ENCODE assay signal across 7 mouse cellular contexts in the genomic region with DNA sequence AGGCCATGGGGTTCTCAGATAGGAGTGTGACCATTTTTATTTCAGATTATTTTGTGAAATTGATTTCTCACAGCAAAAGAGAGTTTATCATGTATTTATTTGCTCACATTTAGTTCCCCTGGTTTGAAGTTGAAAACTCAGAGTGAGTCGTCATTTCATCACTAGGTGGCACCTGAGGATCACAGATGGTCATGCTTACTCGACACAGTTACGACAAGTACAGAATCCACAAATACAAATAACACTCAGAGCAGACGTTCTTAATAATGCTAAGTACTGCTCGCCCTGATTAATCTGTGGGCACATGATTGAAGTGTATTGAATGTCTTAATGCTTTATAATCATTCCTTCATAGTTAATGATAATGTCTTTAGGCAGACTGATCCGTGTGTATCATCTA. TPM values are rescaled to one million over a fixed set of nuclear protein-coding genes. Genes with fewer than 3 reads are reported as not detected.
DNase-seq lines count a peak whose midpoint lies in the region; ATAC-seq and TF ChIP-seq lines count a peak whose summit lies in the region.

No protein-coding gene starts in this region.

- no peak overlapping the region for H3K27ac ChIP-seq in kidney, adult 2 months (ENCODE audit: insufficient read depth, low read depth, low read length)
- H3K27ac ChIP-seq in kidney, embryonic 14.5 days (ENCODE audit: low read depth, low read length): no peak overlapping the region
- no peak overlapping the region for H3K27ac ChIP-seq in thymus, adult 2 months (ENCODE audit: control insufficient read depth, insufficient read depth, low read length)

- TF ChIP-seq POLR2A in kidney, adult 2 months (IDR thresholded peaks at IDR 0.05; ENCODE audit: low read depth, low read length): no peak
- no peak for TF ChIP-seq POLR2A in thymus, adult 2 months (IDR thresholded peaks at IDR 0.05; ENCODE audit: control insufficient read depth, extremely low read depth, insufficient read depth, low read length, poor library complexity)

- DNase-seq in kidney, adult 2 months: peak; percentile 27
- peak; percentile 17 for DNase-seq in thymus, adult 2 months
- no peak for DNase-seq in thymus, postnatal 36 days
- DNase-seq in testis, postnatal 14 days (ENCODE audit: low spot score): no peak
- DNase-seq in left cerebral cortex, adult 9 months (ENCODE audit: low spot score in 2 of 2): no peak

- no peaks in the 10 kb centered on the region; the same call in none of the 2 replicates for H3K36me3 ChIP-seq in kidney, adult 2 months (ENCODE audit: control insufficient read depth, insufficient read depth, low read length)
- H3K36me3 ChIP-seq in kidney, embryonic 14.5 days (ENCODE audit: control insufficient read depth, insufficient read depth, low read length): peaks cover 5% of the 10 kb centered on the region; the same call in 1 of the 2 replicates
- no peaks in the 10 kb centered on the region for H3K36me3 ChIP-seq in thymus, adult 2 months (ENCODE audit: control insufficient read depth, insufficient read depth, low read length)

- H3K9me3 ChIP-seq in kidney, embryonic 14.5 days (ENCODE audit: control insufficient read depth, low read length): no peaks in the 10 kb centered on the region

- H3K9ac ChIP-seq in kidney, embryonic 14.5 days (ENCODE audit: low read depth, low read length): no peak overlapping the region

- no peak overlapping the region for H3K4me3 ChIP-seq in kidney, adult 2 months (ENCODE audit: insufficient read depth, low read depth, low read length)
- no peak overlapping the region for H3K4me3 ChIP-seq in kidney, embryonic 14.5 days (ENCODE audit: low read length)
- H3K4me3 ChIP-seq in thymus, adult 2 months (ENCODE audit: control insufficient read depth, insufficient read depth, low read length): no peak overlapping the region

- WGBS in kidney, adult 2 months: 33% methylated on average over 6 of the region's 6 CpGs
- 65% methylated on average over 6 of the region's 6 CpGs for WGBS in kidney, embryonic 14.5 days
- 56% methylated on average over 6 of the region's 6 CpGs for WGBS in thymus, adult 2 months

- H3K27me3 ChIP-seq in kidney, adult 2 months (replicated peaks; ENCODE audit: control insufficient read depth, insufficient read depth, low read length): no peaks in the 10 kb centered on the region
- H3K27me3 ChIP-seq in kidney, embryonic 14.5 days (ENCODE audit: control insufficient read depth, insufficient read depth, low read length): no peaks in the 10 kb centered on the region
- no peaks in the 10 kb centered on the region for H3K27me3 ChIP-seq in thymus, adult 2 months (ENCODE audit: control insufficient read depth, insufficient read depth, low read length)

- no peak for TF ChIP-seq CTCF in kidney, adult 2 months (conservative IDR thresholded peaks at IDR 0.05; ENCODE audit: insufficient read depth, insufficient read length, low read depth, low read length)
- no peak for TF ChIP-seq CTCF in thymus, adult 2 months (IDR thresholded peaks at IDR 0.05; ENCODE audit: borderline replicate concordance, control insufficient read depth, extremely low read depth, insufficient read depth, low read length, poor library complexity)

- H3K4me1 ChIP-seq in kidney, adult 2 months (ENCODE audit: control insufficient read depth, insufficient read depth, low read length): no peaks in the 10 kb centered on the region; the same call in 1 of the 2 replicates
- no peaks in the 10 kb centered on the region for H3K4me1 ChIP-seq in kidney, embryonic 14.5 days (ENCODE audit: control insufficient read depth, insufficient read depth, low read length)
- H3K4me1 ChIP-seq in thymus, adult 2 months (replicated peaks; ENCODE audit: control insufficient read depth, insufficient read depth, low read length): no peaks in the 10 kb centered on the region

- ATAC-seq in kidney, embryonic 14.5 days (ENCODE audit: low FRiP score, low TSS enrichment): no peak
- ATAC-seq in common myeloid progenitor, adult 5-6 weeks (replicated peaks; ENCODE audit: low read depth, poor library complexity, severe bottlenecking): peak; percentile 66; the same call in 1 of the 2 replicates

- no peak overlapping the region for H3K4me2 ChIP-seq in kidney, embryonic 14.5 days (replicated peaks; ENCODE audit: low read depth, low read length)

RNA-seq across cellular contexts. Expression of gene Map3k7, which starts 8.3 kb away (rescaled TPM):
- polyA plus RNA-seq in kidney, adult 2 months (2012; rRNA removed): 34.8 and 44.1 TPM in 2 replicates
- 19.8 and 49.5 TPM in 2 replicates for polyA plus RNA-seq in kidney, embryonic 14.5 days (2014; fragmentation: Nextera tagmentation; extraction: Ambion mirVana)
- polyA plus RNA-seq in thymus, adult 2 months (2012; rRNA removed): 74.2 and 74.5 TPM in 2 replicates
- 26.8 and 60.1 TPM in 2 replicates for total RNA-seq in common myeloid progenitor, adult 5-6 weeks (2017)

Comparison
In these comparisons a context has a peak if more than half of its experiments do, and no peak if none do; other contexts are left out.
1. DNase-seq: peak in kidney, adult 2 months (single experiment) and thymus, adult 2 months (single experiment); none in thymus, postnatal 36 days (0 of 2), testis, postnatal 14 days (single experiment) and left cerebral cortex, adult 9 months (0 of 2).